Mouse (Mus musculus) spleen, postnatal 36 days (tissue): ENCODE measurements at regions not wholly inside any gene's neighbourhood (a gene's known extent, or its start where the extent isn't known, plus 50 kb on each side); places are given as distances from the start of the nearest gene placed in this dataset.

Source experiments
- DNase-seq, 2 experiments: peaks; one replicate each; pipeline ENCODE4 v3.0.0; 2022; ENCODE audit warnings: low spot score in 2 of 2, mixed read lengths in 1 of 2

DNA sequence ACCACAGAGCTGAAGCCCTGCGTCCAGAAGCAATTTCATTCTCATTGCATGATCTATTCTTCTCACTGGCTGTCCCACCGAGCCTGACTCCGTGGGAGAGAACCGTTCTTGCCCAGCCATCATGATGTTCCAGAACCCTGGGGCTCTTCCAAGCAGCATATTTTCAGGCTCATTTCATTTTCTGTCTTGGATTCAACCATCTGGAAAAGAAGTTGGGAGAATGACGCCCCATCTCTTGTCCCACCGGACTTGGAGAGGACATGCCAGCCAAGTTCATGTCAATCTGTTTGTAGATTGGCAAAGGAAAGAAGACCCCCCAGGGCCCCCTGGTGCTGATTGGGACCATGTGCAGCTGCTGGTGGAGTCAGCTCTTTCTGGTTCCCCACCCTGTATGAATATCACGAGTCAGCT, 1400.5 kb upstream of the Lrrc6 start:
- DNase-seq, result no peak

DNA sequence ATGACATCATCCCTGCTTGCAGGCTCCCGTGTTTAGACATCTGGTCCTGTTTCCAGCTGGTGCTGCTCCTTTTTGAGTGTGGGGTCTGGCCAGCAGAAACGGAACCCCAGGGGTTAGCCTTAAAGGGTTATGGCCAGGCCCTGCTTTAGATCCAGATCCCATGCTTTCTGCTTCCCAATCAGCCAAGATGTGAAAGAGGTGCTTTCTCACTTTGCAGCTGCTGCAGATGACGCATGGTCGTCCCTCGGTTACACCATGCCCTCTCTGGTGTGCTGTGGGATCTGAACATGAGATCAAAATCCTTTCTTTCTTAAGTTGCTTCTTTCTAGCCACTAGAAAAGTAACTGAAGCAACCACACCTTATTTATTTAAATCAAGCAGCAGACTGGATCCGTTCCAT, 1399.1 kb upstream of the Lrrc6 start:
- no peak for DNase-seq

DNA sequence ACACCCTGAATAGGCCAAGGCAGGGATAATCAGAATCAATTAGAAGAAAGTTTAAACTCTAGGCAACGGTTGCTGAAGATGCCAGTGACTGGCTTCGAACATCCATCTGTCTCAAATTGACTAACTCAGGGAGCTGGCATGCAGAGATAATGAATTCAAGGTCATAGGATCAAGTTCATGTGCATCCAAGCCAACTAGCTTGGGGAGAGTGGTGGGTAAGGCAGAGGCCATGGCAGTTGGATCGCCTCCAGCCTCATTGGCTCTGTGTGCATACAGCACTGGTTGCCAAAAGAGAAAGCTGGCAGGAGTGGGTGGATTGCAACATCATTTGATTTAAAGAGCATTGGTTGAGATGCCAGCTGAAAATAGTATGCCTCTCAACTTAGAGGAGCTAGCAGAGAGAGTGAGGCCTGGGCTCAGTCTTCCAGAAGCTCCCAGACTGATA, 1398.3 kb upstream of the Lrrc6 start:
- DNase-seq, result no peak

- no peak for DNase-seq
Observed at GRCm38 (mm10) chr15:67892066-67892465, 1391.4 kb upstream of the Lrrc6 start.

- DNase-seq, result no peak
Observed at GRCm38 (mm10) chr15:67890612-67891304, 1390.0 kb upstream of the Lrrc6 start.

GRCm38 (mm10) chr15:67888548-67888947, 1387.8 kb upstream of the Lrrc6 start:
- DNase-seq, result no peak

DNA sequence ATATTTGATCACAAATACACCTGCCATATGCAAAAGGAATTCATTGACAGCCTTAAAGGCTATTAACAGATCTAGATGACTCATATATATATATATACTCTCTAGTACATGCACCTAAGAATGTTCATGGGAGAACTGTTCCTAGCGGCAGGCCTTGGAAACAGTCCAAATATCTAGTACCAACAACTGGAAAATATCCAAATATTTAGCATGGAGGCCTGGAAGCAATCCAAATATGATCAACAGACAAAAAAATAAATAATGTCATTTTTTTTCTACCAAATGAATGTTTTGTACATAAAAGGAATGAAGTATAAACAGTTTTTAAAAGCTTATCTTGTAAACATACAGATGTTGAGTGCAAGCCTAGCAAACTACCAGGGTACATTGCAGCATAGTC, 1354.6 kb upstream of the Lrrc6 start:
- no peak for DNase-seq

DNA sequence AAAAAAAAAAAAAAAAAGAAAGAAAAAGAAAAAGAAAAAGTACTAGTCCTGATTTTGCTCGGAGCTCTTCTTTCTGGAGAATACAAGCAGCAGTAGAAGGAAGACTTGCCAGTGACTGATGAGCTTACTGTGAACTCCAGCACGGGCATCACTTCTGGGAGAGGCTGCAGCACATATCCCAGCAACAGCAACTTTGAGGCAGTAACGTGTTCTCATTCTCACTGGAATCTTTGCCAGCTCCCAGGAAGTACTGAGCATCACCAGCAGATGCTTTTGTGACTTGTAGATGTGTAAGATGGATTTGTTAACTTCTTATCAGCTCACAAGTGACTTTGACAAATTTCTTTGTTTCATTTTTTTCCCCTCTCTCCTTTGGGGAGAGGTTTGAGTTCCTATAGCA, 1349.4 kb upstream of the Lrrc6 start:
- no peak for DNase-seq

GRCm38 (mm10) chr15:67845707-67846106, 1345.0 kb upstream of the Lrrc6 start:
- DNase-seq, result no peak

GRCm38 (mm10) chr15:67840671-67841070, 1340.0 kb upstream of the Lrrc6 start:
- DNase-seq, result no peak

- DNase-seq, result no peak
Observed at GRCm38 (mm10) chr15:67825796-67826484, 1325.2 kb upstream of the Lrrc6 start.

DNA sequence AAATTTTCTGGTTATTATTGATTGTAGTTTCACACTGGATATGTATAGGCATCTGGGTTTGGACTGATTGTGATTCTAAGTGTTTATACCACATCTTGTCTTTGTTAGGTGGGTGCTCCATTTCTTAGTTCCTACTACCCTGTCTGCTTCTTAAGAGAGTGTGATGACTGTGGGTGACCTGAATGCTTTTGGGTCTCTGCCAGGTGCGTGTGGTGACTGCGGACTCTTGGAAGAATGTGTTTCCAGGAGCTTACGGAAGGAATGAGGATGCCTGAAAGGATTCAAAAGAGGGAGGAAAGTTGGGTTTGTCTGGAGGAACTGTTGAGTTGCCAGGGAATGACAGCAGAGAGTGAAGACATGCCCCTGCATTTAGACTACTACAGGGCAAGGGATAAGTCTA, 1322.5 kb upstream of the Lrrc6 start:
- DNase-seq, result no peak

DNA sequence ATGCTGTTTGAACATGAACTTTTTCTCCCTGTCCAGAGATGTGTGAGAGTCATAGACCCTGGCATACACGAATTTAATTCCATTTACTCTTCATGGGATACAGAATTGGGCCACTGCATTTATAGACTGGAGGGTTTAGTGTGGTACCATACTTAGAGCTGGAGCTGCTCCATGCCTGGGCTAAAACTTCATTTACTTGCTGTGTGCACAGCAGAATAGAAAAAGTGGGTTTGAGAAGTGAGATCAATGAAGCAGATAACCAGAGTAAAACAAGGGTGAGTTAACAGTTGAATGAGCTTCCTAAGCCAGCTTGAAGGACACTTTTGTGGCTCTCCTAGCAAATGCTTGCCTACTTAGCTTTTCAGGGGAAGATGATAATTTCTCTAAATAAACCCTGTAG, 1299.2 kb upstream of the Lrrc6 start:
- no peak for DNase-seq

DNA sequence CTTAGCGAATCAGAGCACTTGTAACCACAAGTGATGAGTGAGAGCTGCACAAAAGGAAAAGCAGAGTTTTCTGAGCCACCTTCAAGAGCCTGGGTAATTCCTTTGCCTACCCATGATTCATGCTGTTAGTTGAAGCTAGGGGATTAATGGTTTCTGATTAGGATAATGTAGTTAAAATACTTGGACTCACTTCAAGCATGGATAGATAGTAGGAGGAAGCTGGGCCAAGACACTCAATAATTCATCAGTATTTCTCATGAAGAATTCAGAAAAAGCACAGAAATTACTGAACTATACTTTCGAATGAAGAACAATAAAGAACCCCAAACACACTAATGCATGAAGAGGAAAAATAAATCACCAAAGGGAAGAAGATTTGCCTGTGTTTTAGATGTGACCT, 1294.9 kb upstream of the Lrrc6 start:
- no peak for DNase-seq

- DNase-seq, result no peak
Observed at GRCm38 (mm10) chr15:67792822-67793221, 1292.1 kb upstream of the Lrrc6 start.

DNA sequence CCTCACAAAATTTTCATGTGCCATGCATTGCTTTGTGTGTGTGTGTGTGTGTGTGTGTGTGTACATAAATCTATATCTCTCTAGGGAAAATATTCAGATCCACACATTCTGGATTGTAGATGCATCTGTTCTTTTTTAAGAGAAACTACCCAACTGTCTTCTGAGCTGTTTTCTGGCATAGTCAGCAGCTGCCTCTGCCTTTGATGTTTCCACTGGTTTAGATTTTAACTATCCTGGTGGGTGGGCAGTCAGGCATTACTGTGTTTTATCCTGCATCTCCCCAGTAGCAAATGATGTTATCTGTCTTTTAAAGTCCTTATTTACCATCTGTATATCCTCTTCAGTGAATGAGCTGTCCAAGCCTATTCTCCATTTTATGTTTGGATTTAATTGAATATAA, 1287.9 kb upstream of the Lrrc6 start:
- no peak for DNase-seq

- no peak for DNase-seq
Observed at GRCm38 (mm10) chr15:67785583-67785982, 1284.9 kb upstream of the Lrrc6 start.

DNA sequence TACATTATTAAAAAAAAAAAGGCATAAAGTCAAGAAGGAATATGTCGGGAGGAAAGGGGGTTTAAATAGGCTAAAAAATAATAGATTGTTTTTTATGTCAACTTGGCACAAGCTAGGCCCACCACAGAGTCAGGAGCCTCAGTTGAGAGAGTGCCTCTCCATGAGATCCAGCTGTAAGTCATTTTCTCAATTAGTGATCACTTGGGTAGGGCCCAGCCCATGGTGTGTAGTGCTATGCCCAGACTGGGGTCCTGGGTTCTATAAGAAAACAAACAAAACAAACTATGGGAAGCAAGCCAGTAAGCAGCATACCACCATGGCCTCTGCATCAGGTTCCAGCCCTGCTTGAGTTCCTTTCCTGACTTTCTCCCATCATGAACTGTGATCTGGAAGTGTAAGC, 1283.0 kb upstream of the Lrrc6 start:
- DNase-seq, result no peak

GRCm38 (mm10) chr15:67782505-67782904, 1281.8 kb upstream of the Lrrc6 start:
- DNase-seq, result no peak

DNA sequence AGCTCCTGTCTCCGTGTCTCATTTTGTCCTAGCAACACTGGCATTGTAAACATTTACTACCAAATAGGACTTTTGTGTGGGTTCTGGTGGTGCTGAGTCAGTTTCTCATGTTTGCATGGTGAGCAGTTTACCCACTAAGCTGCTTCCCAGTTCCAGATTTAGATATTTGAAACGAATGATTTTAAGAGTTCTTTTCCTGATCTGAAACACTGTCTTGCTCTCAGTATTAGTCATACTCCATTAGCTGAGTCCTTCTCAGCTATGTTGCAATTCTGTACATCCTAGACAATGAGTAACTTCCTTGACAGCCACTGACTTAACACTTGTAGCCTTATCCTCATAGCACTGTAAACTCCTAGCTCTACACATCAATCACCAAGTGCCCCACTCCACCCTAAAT, 1280.1 kb upstream of the Lrrc6 start:
- DNase-seq, result no peak

DNA sequence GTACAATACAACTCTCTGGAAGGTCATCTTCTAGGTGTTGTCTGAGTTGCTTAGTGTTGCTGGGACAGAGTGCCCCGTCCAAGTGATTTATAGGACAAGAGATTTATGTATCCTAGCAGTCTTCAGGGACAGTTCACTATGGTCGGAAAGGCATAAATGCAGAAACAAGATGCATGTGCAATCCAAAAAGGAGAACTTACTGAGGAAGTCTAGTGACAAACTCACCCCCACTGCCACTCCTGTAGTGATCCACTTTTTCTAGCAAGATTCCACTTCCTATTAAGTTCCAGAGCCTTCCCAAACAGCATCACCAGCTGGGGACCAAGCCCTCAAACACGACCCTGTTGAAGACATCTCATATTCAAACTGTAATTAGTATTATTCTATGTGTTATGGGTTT, 1266.9 kb upstream of the Lrrc6 start:
- DNase-seq, result no peak

DNA sequence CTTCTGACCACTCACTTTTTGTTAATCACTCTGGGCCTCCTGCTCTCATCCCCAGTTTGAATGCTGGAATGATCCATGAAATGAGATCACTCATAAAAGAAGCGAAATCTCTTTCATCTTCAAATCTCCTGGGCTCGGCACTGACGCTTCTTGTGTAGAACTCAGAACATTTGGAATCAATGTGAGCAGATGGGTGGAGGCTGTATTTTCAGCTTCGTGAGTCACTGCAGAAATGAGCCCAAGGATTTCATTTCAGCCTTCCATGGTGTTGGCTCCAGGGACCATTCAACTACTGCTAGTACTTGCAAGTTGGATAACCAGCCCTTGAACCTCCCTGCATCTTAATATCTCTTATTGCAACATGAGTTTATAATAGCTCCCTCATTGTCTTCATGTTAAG, 1258.5 kb upstream of the Lrrc6 start:
- DNase-seq, result no peak

GRCm38 (mm10) chr15:67750582-67750981, 1249.9 kb upstream of the Lrrc6 start:
- no peak for DNase-seq

GRCm38 (mm10) chr15:67743332-67743731, 1242.6 kb upstream of the Lrrc6 start:
- DNase-seq, result no peak
